Mouse (Mus musculus): ENCODE measurements at regions not wholly inside any gene's neighbourhood (a gene's known extent, or its start where the extent isn't known, plus 50 kb on each side); places are given as distances from the start of the nearest gene placed in this dataset.

DNA sequence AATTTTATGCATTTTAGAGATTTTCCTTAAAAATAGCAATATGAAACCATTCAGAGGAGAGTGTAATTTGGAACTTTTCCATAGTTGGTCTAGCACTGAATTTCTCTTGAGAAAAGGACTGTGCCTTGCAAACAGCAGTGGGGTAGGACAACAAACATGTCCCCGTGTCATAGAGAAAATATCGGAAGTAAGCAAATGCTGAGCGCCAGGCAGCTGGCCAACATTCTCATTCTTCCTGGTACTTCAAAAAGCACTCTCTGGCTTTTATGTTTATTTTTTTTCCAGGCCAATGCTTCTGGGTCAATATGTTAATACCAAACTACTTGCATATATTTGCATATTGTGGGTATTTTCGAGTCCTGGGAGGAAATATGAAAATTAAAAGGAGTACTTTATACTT lies 568.5 kb downstream of the Btbd3 start:
- DNase-seq (ENCODE audit: low read depth, low spot score), result no peak

DNA sequence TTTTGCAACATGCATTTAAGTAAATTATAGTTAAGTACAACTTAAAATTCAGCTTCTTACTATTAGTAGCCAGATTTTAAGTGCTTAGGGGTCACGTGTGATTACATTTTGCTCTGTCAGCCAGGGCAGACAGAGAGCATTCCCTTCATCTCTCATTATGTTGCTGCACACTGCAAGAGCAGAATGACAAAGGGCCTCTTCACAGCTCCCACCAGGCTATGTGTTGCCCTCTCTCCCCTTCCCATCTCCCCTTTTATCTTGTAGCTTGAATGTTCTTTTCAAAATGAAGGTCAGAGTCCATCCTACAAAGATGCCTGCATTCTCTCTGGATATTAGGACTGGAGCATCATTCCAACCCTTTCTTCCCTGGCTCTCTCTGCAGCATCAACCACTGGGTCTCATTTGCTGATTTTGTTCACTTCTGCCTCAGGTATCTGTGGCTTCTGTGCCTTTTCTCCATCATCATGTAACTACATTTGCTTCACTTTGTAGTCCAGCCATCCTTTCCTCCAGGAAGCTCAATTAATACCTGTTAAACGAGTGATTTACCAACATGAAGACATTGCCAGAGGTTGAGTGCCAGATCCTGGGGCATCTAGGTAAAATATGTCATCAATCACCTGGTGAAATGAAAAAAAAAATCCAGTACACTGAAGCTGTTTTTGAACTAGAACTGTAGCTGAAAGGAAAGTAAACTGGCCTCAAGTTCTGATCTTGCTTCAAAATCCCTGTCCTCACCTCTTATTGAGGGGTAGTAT lies 571.6 kb downstream of the Btbd3 start:
- DNase-seq (ENCODE audit: low read depth, low spot score), result peak; percentile 1

DNA sequence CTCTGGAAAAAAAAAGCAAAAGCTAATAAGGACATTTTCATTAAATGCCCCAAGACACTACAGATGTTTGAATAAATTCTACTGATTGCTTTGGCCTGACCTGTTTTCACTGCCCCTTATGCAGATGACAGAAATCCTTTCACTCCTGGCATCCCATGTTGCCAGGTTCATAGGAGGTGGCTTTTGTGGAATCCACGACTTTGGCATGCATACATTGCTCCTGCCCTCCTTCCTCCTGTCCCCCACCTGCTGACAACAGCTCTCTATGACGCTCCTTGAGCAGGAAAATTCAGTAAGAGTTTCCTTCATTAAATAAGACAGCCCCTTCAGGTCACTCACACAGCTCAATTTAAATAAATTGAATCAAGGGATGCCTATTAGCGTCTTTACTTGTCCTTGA lies 582.5 kb downstream of the Btbd3 start:
- DNase-seq (ENCODE audit: low read depth, low spot score), result no peak

DNA sequence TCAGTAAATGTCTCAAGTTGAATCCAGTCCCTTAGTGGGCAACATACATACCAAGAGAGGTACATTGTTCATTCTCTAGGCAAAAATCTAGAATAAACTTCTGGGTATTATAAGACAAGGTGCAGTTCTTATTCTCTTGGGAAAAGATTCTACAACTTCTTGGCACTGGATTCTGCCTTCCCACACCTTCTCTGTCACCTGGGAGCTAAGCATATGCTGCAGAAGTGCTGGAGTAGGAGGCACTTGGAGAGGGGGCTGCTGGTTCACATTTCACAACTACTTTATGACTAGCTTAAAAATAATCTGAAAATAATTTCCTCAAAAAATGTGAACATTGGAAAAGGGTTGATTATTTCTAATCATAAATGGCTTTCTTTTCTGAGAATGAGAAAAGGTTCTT lies 602.8 kb downstream of the Btbd3 start:
- no peak for DNase-seq (ENCODE audit: low read depth, low spot score)

DNA sequence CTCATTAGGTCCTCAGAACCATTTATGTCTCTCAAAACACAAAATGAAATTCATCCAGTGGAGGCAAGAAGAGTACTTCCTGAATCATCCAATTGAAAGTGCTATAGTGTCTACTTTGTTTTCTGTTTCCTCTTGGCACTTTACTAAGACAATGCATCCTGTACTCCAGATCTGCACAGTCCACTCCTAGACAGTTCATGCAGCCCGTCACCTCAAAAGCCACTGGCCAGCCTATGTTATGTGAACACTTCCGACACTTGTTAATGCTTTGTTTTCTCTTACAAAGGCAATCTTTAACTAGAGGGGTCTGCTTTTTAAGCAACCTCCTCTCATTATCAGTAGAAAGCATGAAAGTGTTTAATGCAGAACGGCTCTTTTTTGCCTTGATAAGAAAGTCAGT lies 597.1 kb upstream of the Sptlc3 start:
- no peak for DNase-seq (ENCODE audit: low read depth, low spot score)

DNA sequence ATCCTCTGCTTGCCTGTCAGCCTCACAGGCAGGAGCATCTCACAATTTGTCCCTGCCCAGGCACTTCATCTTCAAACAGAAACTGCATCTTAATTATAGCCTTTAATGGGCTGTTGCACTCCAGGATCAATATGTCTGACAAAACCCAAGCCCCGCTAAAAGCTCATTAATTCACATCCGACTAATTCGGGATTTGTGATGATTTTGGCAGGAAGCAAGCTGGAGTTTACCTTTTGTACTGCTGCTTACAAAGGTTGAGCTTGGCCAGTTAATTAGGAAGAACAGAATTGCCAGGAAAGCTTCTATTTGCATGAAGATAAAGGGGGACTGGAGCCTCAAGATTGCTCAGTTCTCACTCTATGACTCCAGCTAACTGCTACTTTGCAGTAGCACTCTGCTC lies 596.6 kb upstream of the Sptlc3 start:
- no peak for DNase-seq (ENCODE audit: low read depth, low spot score)

DNA sequence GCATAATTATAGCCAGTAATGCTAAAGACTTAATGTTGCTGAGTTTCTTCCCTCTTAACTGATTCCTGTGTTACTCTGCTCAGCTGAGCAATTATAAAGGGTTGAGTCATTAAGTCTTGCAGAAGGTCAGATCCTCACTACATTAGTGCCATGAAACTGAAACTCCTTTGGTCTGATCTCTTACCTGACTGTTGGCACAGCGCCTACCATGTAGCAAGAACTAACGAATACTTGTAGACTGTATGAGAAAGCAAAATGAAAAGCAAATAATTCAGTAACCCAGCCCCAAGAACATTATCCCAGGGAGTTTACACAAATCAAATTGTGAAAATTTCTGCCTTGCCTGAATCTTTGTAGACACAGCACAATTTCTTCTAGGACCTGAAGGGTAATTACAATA lies 556.5 kb upstream of the Sptlc3 start:
- no peak for DNase-seq (ENCODE audit: low read depth, low spot score)

DNA sequence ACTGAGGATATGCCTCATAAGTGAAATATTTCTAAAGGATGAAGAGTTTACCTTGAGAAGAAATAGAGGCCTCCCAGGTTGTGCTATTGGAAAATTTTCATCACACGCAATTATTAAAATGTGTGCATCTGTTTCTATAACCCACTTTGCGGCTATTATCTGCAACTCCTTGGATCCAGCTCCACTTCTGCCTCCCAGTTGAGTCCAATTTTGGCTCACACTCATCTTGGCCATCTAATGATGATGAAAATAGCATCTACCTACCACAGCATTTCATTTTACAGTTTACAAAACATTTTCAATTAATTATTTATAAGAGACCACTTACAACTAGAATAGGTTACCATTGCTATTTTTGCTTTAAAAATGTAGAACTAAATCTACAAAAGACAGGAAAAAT lies 554.3 kb upstream of the Sptlc3 start:
- DNase-seq (ENCODE audit: low read depth, low spot score), result no peak

DNA sequence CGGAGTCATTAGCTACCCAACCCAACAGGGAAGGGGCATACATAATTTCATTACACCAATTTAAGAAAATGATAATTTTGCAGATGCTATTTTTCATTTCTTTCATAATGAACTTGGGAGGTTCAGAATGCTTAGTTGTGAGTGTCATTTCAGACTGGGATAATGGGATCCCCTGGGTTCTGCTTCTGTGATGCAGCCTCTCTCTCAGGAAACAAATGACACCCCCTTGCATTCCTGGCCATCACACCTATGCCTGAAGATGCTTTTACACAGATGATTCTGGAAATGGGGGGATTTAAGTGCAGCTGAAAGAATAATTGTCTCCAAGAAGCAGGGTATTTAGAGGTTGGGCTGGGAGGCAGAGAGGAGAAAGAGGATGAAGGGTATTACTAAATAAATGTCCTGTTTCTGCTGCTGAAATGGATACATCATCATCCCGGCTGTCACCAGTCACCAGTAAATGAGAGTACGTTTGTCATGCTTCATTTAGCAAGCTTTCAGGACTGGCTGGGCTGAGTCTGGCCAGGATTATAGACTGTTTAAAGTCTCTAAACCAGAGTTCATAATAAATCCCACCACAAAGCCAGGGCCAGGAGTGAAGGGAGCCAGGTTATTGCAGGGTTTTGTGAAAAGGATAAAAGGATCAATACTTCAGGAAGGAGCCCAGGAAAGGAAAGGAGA lies 527.5 kb upstream of the Sptlc3 start:
- no peak for DNase-seq (ENCODE audit: low read depth, low spot score)

DNA sequence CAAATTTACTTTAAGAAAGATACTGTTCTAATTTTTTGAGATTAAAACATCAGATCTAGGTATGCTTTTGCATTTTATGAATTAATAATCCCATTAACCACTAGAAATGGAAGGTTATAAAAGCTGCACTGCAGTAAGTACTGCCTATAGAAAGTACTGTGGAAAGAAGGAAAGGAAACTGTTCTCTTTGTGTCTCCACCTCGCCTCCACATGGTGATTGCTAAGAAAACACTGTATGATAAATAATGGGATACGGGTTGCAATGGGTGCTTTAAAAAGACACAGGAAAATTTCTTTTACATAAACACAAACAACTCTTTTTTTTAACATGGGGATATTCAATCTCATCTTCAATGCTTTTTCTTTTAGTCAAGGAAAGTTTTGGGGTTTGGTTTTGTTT lies 519.2 kb upstream of the Sptlc3 start:
- no peak for DNase-seq (ENCODE audit: low read depth, low spot score)

DNA sequence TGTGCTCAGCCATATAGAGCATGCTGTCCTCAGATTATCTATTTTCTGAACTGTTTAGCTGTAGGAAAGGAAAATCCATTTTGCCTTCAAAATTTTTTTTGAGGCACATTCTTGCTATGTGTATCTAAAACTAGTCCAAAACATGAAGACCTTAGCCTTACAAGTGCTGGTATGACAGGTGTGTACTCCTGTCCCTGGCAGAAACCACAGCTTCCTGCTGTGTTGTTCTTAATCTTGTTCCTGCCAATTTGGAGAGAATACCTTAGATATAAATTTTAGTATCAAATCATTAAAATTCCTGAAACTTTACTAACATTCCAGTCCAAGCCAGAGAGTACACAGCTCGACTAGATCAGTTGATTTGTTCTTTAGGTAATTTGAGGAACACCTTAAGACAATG lies 503.7 kb upstream of the Sptlc3 start:
- no peak for DNase-seq (ENCODE audit: low read depth, low spot score)

DNA sequence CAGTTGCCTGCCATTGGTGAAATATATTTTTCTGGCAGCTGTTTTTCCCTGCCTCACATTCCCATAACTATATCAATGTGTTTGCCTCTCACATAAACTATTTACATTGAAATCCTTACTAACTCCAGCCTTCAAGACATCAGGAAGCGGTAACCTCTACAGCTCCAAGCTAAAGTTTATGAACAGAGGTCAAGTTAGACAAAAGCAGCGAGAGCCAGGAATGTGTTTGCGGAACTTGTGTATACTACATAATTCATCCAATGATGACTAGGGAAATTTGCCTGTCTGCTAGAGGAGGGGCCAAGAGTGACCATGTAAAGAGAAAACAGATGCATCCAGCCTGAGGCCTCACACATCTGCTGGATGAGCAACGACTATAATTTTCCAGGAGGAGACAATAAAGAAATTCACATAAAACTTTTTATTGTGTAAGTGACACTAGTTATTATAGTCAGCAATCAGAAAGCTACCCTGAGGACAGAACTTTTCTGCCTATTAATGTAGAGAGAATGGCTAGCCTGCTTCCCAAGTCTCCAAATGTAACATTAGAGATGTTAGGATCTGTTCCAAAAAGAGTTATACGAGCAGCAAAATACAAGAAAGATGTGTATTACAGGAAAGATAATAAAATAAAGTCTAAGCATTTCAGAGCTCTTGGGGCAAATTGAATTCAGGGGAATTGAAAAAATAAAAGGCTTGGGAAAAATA lies 461.5 kb upstream of the Sptlc3 start:
- no peak for DNase-seq (ENCODE audit: low read depth, low spot score)

DNA sequence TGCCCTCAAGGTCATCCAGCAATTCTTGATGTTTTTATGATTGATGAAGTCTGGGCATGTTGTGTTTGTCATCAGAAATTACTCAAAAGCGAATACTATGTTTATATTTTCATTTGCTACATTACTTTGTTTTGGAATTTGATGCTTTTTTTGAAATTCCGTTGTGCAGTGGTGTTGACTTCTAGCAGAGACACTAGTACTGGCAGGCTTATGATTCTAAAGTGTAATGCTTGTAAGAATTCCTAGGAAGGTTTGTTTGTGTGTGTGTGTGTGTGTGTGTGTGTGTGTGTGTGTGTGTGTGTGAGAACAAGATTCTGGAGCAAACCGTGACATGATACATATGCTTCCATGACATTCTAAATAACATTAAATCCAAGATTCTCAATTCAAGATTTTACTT lies 458.9 kb upstream of the Sptlc3 start:
- no peak for DNase-seq (ENCODE audit: low read depth, low spot score)

DNA sequence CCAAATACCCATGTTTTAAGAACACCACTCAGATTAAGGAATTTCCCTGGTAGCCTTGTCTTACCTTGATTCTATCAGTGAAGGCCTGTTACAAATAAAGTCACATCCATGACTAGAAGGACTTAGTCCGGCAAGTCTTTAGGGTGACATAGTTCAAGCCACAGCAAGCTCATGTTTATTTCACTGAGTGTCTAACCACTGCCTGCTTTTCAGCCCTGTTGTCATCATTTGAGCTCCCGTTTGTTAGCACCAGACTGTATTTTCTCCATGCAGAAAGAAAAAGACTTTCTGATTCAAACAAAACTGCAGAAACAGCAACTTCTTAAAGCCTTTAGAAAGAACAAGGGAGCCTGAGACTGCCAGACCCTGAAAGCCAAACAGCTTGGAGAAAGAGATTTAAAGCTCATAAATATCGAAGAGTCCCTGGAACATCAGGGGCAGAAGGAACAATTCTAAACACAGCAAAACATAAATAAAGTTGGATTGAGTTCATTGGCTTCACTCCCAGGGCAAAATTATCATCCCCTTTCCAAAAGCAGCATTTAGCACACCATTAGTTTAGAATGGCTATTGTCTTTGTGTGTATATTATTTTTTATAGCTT lies 451.9 kb upstream of the Sptlc3 start:
- no peak for DNase-seq (ENCODE audit: low read depth, low spot score)

DNA sequence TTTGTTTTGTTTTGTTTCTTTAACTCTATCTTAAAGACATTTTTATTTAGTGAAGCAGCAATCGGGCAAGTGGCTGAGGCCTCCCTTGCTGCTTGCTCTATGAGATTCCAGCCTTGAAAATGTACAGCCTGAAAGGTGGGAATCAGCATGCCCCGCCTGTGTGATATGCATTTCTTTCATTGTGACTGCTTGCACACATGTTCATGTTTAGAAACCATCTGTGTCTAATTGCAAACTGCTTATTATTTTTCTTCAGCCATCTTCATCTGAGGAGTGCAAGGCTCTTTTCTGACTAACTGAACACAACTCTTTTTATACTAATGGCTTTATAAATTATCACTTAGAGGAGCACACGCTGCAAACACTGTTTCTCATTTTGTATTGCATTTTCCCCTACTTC lies 449.0 kb upstream of the Sptlc3 start:
- no peak for DNase-seq (ENCODE audit: low read depth, low spot score)

DNA sequence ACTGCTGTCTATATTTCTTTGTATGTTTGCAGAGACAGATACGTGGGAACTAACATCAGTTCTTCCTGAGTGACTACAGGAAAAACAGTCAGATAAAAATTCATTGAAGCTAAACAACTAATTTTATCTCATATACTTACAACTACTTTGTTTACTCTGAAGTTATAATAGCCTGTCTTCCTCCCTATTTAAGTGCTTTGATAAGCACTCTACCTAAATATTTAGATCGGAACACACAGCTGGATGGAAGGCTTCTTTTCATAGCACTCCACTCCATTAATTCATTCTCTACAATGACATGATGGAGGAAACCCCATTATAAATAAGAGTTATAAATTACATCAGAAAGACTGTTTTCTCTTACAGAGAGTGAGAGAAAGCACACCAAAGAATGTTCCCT lies 438.5 kb upstream of the Sptlc3 start:
- no peak for DNase-seq (ENCODE audit: low read depth, low spot score)

DNA sequence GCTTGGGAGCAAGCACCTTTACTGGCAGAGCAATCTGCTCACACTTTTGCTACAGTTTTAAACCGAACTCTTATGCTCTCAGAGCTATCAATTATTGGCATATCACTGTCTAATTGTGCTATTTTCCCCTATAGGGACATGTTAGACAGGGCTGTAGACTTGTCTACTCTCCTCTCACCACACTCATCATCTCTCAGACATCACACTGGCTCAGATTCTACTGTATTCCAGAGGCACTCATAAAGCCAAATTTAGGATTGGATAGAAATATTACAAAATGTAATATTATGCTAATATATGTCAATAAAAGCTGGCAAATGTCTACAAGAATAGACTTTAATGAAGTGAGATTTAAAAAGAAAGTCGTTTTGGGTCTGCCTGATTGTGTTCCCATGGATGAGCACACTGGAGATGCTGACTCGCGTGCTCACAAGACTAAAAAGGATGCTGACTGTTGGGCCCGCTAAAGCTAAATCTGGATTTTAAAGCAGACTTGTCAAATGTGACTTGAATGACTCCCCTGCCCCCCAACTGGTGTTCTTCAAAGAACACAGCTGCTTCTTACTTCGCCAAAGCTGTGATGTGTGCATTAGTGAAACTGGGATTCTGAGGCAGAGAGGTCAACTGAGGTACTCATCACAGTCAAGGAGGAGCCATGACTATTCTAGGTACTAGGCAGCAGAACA lies 424.3 kb upstream of the Sptlc3 start:
- DNase-seq (ENCODE audit: low read depth, low spot score), result no peak

DNA sequence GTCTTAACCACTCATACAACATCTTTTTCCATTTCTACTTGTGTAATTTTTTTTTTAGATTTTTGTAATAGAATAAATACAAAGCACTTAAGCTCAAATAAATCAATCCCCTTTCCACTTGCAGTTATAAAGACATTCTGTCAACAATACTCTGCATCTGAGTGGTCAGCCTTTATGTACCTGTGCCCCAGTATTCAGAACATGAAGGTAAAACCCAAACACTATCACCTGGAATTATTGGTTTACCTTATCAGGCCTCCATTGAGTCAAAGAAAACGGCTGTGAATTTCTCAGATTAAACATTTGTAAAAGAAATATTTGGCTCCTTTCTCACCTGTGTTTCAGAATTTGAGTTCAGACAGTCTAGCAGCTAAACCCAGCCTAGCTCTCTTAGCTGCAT lies 422.0 kb upstream of the Sptlc3 start:
- DNase-seq (ENCODE audit: low read depth, low spot score), result no peak

DNA sequence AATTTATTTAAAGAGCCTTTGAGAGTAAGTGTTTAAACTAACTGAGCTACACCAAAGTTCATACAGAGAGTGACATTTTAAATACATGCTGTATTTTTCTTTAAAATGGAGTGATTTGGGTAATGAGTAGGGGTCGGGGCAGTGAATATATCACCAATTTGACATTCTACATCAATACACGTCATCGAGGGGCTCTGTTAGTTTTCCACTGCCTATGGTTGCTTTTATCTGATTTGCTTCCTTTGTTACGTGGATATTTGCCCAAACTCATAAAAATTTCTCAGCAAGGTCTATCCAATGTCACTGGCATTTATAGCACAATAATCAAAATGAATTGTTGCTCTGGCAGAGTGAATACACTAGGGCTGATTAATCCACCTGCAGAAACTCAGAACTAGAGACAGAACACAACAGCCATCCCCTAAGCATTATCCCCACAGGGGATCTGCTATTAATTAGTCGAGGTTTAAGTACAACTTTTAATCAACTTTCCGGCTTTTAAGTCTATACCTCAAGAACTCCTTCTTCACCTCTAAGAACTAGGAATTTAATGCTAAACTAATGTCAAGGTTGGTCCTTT lies 400.1 kb upstream of the Sptlc3 start:
- no peak for DNase-seq (ENCODE audit: low read depth, low spot score)

DNA sequence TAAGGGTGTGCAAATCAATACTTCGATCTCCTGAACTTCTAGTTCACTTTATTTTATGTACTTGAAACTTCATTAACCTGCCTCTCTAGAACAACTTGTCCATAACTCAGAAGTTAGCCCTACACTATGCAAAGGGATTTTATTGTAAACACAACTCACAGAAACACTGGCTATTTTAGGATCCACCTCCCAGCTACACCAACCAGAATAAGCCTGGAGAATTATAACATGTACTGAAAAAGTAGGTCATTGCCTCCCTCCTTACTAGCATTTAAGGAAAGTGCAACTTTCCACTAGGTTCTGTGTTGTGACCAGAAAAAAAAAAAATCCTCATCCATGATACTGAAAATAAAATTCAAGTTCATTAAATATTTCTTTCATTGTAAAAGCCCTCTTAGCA lies 382.0 kb upstream of the Sptlc3 start:
- no peak for DNase-seq (ENCODE audit: low read depth, low spot score)

DNA sequence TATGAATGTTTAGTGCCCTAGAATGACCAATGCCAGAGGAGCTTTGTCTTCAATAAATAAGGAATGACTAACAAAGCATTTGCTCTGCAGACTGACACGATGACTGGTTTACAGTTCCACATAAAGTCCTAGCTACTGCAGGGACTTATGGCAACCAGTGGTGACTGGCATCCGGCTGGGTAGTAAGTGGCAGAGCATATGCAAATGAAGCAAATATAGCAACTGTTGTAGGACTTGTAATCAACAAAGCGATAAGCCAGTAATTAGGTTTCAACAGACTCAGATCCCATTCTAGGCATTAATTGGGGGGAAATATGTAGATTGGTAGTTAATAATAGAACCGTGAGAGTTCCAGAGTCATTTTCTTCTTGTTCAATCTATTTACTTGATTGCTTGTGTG lies 379.2 kb upstream of the Sptlc3 start:
- no peak for DNase-seq (ENCODE audit: low read depth, low spot score)

DNA sequence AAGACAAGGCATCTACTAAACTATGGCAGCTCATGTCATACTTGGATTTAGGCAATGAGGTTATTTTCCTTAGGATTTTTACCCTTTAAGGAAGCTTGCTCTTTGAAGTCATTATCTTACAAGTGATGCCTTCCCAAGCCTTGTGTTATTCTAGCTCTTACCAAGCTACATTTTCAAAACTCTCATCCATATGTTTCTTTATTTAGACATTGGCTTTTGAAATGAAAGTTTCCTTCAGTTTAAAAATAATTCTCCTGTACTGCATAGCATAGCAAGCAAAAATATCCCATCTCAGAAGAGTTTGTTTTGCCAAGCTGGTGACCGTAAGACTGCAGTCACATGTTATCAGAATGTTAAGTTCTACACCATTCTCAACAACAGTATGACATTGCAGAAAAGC lies 372.8 kb upstream of the Sptlc3 start:
- no peak for DNase-seq (ENCODE audit: low read depth, low spot score)

Measured in ES-CJ7 (cell line).